Mouse (Mus musculus): ENCODE data around the gene Krtap6-2. TPM values are rescaled to one million over a fixed set of nuclear protein-coding genes. Genes with fewer than 3 reads are reported as not detected.

The Krtap6-2 gene
- polyA plus RNA-seq (2016; fragmentation: Nextera tagmentation; extraction: Ambion mirVana) = not detected in 2 replicates

GRCm38 (mm10) chr16:89420011-89420410, at the start of gene Krtap6-2:
Gene Krtap6-2 (minus strand): TSS chr16:89420111.
- no peaks in the 10 kb centered on the region for H3K4me1 ChIP-seq
- H3K27ac ChIP-seq (replicated peaks) = no peak within 1 kb of the TSS
- WGBS = 94% methylated on average over 3 of the region's 3 CpGs
- no peak for DNase-seq (ENCODE audit: low spot score)
- no peak within 1 kb of the TSS for H3K4me3 ChIP-seq
- H3K36me3 ChIP-seq (replicated peaks) = no peaks in the 10 kb centered on the region
- no peaks in the 10 kb centered on the region for H3K9me3 ChIP-seq
- H3K27me3 ChIP-seq (replicated peaks; ENCODE audit: low read depth, poor library complexity, severe bottlenecking) = no peaks in the 10 kb centered on the region

DNA sequence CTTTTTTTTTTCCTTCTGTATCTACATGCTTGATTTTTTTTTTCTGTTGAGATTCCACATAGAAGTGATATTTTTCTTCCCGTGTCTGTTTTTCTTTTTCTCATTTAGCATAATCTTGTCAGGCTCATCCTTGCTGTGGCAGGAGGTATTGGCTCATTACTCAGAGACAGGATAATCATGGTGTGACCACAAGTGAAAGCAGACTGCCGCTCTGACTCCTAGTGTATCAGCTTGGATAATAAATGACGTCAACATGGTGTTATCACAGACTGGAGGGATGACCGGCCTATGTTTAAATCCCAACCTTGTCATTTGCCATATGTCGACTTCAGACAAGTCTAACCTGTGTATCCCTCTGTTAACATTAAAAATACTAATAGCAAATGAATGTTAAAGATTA, 41.3 kb upstream of the Krtap6-2 start:
- Histone ChIP-seq H3K27ac (replicated peaks) (no peak overlapping the region), H3K27me3 (replicated peaks; ENCODE audit: low read depth, poor library complexity, severe bottlenecking) (no peaks in the 10 kb centered on the region), H3K9me3 (no peaks in the 10 kb centered on the region), H3K36me3 (replicated peaks) (no peaks in the 10 kb centered on the region), H3K4me1 (no peaks in the 10 kb centered on the region), H3K4me3 (no peak overlapping the region)
- no peak for DNase-seq (ENCODE audit: low spot score)
- 89% methylated on average over 5 of the region's 5 CpGs for WGBS

- DNase-seq (ENCODE audit: low spot score) = no peak
- H3K4me3 ChIP-seq = no peak overlapping the region
- 0 out of 2 replicates have a peak, but pooled peaks cover 3% of the 10 kb centered on the region for H3K9me3 ChIP-seq
- 78% methylated on average over 2 of the region's 2 CpGs for WGBS
- H3K4me1 ChIP-seq = no peaks in the 10 kb centered on the region
- H3K27me3 ChIP-seq (replicated peaks; ENCODE audit: low read depth, poor library complexity, severe bottlenecking) = no peaks in the 10 kb centered on the region
- H3K27ac ChIP-seq (replicated peaks) = no peak overlapping the region
- no peaks in the 10 kb centered on the region for H3K36me3 ChIP-seq (replicated peaks)
Measured at GRCm38 (mm10) chr16:89429586-89429985, 9.7 kb upstream of the Krtap6-2 start.

DNA sequence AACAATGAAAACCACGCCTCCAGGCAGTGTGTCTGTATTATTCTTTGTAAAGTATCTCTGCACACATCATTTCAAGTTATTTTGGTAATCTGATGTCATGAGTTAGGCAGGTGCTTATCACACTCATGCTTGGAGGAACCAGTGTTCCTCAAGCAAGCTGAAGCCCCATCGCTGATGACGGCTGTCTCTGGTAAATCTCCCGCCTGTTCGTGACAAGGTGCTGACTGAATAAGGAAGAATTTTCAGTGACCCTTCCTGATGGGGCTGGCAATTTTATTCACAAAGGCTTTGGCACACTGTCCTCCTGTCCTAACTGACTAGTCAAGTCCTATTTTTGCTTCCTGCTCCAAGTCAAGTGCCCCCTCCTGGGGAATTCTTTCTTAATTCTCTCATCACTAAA, 5.4 kb upstream of the Krtap6-2 start:
- Histone ChIP-seq H3K4me3 (no peak overlapping the region), H3K27me3 (replicated peaks; ENCODE audit: low read depth, poor library complexity, severe bottlenecking) (no peaks in the 10 kb centered on the region), H3K27ac (replicated peaks) (no peak overlapping the region), H3K4me1 (no peaks in the 10 kb centered on the region), H3K36me3 (replicated peaks) (no peaks in the 10 kb centered on the region), H3K9me3 (0 out of 2 replicates have a peak, but pooled peaks cover 3% of the 10 kb centered on the region)
- 88% methylated on average over 5 of the region's 5 CpGs for WGBS
- no peak for DNase-seq (ENCODE audit: low spot score)

- Histone ChIP-seq H3K4me3 (no peak overlapping the region), H3K36me3 (replicated peaks) (no peaks in the 10 kb centered on the region), H3K27ac (replicated peaks) (no peak overlapping the region), H3K27me3 (replicated peaks; ENCODE audit: low read depth, poor library complexity, severe bottlenecking) (no peaks in the 10 kb centered on the region), H3K4me1 (no peaks in the 10 kb centered on the region), H3K9me3 (no peaks in the 10 kb centered on the region)
- 92% methylated on average over 3 of the region's 3 CpGs for WGBS
- no peak for DNase-seq (ENCODE audit: low spot score)
Measured at GRCm38 (mm10) chr16:89416311-89416710, 3.6 kb downstream of the Krtap6-2 start.

DNA sequence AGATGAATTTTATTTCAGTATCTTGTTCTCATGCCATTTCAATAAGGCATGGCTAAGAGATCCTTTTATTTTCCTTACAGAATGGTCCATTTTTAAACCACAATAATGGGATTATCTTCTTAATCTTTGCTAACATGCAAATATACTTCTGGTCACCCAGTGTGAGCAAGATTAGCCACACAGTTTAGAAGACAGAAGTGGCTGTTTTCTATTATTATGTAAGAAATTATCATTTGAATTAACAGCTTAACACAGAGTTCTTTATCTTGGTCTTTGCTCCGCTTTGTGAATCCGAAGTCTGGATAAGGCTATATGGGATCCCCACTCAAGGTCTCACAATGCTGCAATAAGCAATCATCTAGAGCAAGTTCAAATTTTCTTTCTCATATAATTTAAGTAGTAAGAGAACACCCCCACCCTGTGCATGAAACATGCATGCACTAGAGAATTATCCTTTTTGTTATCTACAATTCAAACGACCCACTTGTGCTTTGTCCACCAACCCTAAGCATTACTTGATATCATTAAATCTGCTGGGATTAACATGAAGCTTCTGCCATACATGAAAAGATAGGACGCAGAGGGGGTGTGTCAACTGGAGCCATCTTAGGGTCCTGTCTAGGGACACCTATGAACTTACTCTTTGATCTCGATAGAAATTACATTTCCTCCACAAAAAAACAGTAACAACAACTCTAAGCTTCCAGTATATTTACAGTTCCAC, 9.4 kb downstream of the Krtap6-2 start:
- Histone ChIP-seq H3K4me3 (no peak overlapping the region), H3K9me3 (no peaks in the 10 kb centered on the region), H3K4me1 (no peaks in the 10 kb centered on the region), H3K36me3 (replicated peaks) (no peaks in the 10 kb centered on the region), H3K27ac (replicated peaks) (no peak overlapping the region), H3K27me3 (replicated peaks; ENCODE audit: low read depth, poor library complexity, severe bottlenecking) (no peaks in the 10 kb centered on the region)
- 76% methylated on average over 5 of the region's 5 CpGs for WGBS
- DNase-seq (ENCODE audit: low spot score) = no peak

DNA sequence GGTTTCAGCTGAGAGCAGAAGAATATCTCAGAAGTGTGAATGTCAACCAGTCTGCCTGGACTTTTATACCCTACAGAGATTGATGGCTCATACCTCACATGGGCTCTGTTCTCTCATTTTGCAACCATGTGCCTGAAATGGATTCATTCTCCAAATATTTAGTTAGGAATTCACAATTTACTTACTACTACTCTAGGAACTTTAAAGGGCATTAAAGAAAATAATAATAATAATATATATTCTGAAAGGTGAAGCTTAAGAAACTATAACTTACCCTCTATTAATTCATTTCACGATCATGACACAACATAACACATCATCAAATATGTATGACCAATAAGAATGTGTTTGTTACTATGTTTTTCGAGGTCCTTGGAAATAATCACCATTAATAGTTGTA, 16.1 kb downstream of the Krtap6-2 start, which contains the start of gene Krtap21-1:
Krtap21-1 (minus strand) TSS at position 101 of the 400 bp plus-strand sequence.
- H3K27ac ChIP-seq (replicated peaks) = no peak within 1 kb of the TSS
- H3K4me1 ChIP-seq = no peaks in the 10 kb centered on the region
- H3K9me3 ChIP-seq = no peaks in the 10 kb centered on the region
- H3K36me3 ChIP-seq (replicated peaks) = no peaks in the 10 kb centered on the region
- no peak for DNase-seq (ENCODE audit: low spot score)
- no peaks in the 10 kb centered on the region for H3K27me3 ChIP-seq (replicated peaks; ENCODE audit: low read depth, poor library complexity, severe bottlenecking)
- H3K4me3 ChIP-seq = no peak within 1 kb of the TSS
- 85% methylated on average over 2 of the region's 2 CpGs for WGBS

DNA sequence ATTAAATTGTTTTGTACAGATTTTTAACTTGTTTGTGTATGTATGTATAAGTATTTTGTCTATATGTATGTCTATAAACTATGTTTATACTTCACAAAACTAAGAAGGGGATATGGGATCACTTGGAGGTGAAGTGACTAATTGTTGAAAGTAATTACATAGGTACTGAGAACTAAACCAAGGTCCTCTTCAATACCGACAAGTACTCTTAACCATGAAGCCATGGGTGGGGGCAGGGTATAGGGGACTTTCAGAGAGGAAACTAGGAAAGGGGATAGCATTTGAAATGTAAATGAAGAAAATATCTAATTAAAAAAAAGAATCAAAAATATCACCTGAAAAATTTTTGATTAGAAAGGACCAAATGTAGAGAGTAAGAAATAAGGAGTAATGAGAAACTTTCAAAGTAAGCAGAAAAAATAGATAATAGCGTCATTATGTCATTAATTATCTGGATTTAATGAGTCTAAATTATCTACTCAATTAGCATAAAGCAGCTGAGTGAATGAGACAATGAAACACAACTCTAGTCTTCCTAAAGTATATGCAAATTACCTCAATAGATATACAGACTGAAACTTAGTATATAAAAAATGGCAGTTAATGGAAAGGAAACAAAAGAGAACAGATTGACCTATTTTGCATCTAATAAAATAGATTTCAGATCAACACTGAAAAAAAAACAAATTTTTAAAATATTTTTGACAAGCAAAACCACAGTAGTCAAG, 47.0 kb downstream of the Krtap6-2 start:
- Histone ChIP-seq H3K27ac (replicated peaks) (no peak overlapping the region), H3K4me3 (no peak overlapping the region), H3K36me3 (replicated peaks) (no peaks in the 10 kb centered on the region), H3K27me3 (replicated peaks; ENCODE audit: low read depth, poor library complexity, severe bottlenecking) (no peaks in the 10 kb centered on the region), H3K9me3 (no peaks in the 10 kb centered on the region), H3K4me1 (no peaks in the 10 kb centered on the region)
- WGBS = 85% methylated on average over 2 of the region's 2 CpGs
- DNase-seq (ENCODE audit: low spot score) = no peak

Other genes with a start within 250 kb of the Krtap6-2 start
- not detected in 2 replicates for gene 1110057P08Rik, start 245.4 kb downstream of the Krtap6-2 start, polyA plus RNA-seq (2016; fragmentation: Nextera tagmentation; extraction: Ambion mirVana)
- not detected in 2 replicates for gene Krtap20-2, start 214.2 kb downstream of the Krtap6-2 start, polyA plus RNA-seq (2016; fragmentation: Nextera tagmentation; extraction: Ambion mirVana)
- gene Krtap21-1, start 16.2 kb downstream of the Krtap6-2 start, polyA plus RNA-seq (2016; fragmentation: Nextera tagmentation; extraction: Ambion mirVana) = not detected in 2 replicates
- gene Krtap8-1, start 67.8 kb upstream of the Krtap6-2 start, polyA plus RNA-seq (2016; fragmentation: Nextera tagmentation; extraction: Ambion mirVana) = not detected in 2 replicates
- not detected in 2 replicates for gene Krtap7-1, start 88.2 kb upstream of the Krtap6-2 start, polyA plus RNA-seq (2016; fragmentation: Nextera tagmentation; extraction: Ambion mirVana)
- not detected in 2 replicates for gene Krtap11-1, start 151.1 kb upstream of the Krtap6-2 start, polyA plus RNA-seq (2016; fragmentation: Nextera tagmentation; extraction: Ambion mirVana)

All from embryonic facial prominence, embryonic 10.5 days (tissue).